Mouse (Mus musculus): Measurements from ENCODE around the gene Fads3.

Gene Fads3

GRCm38 (mm10) chr19:10019214-10019760, 22.1 kb upstream of the Fads3 start:
- DNase-seq (ENCODE audit: extremely low spot score, low read depth, low spot score): no peak

- DNase-seq (ENCODE audit: extremely low spot score, low read depth, low spot score): no peak
These were observed 19.4 kb upstream of the Fads3 start for GRCm38 (mm10) chr19:10021981-10022380.

- DNase-seq (ENCODE audit: extremely low spot score, low read depth, low spot score): no peak
These were observed 18.7 kb upstream of the Fads3 start for GRCm38 (mm10) chr19:10022414-10023303.

- no peak for DNase-seq (ENCODE audit: extremely low spot score, low read depth, low spot score)
These were observed 18.0 kb upstream of the Fads3 start for GRCm38 (mm10) chr19:10023304-10023758.

GRCm38 (mm10) chr19:10025169-10025875, 16.0 kb upstream of the Fads3 start:
- no peak for DNase-seq (ENCODE audit: extremely low spot score, low read depth, low spot score)

- no peak for DNase-seq (ENCODE audit: extremely low spot score, low read depth, low spot score)
These were observed 11.6 kb upstream of the Fads3 start for GRCm38 (mm10) chr19:10029746-10030145.

- no peak for DNase-seq (ENCODE audit: extremely low spot score, low read depth, low spot score)
These were observed 8.0 kb upstream of the Fads3 start for GRCm38 (mm10) chr19:10033211-10033973.

GRCm38 (mm10) chr19:10034356-10034755, 7.0 kb upstream of the Fads3 start:
- no peak for DNase-seq (ENCODE audit: extremely low spot score, low read depth, low spot score)

- DNase-seq (ENCODE audit: extremely low spot score, low read depth, low spot score): no peak
These were observed 6.5 kb upstream of the Fads3 start for GRCm38 (mm10) chr19:10034785-10035447.

- DNase-seq (ENCODE audit: extremely low spot score, low read depth, low spot score): no peak
These were observed 3.8 kb upstream of the Fads3 start for GRCm38 (mm10) chr19:10037534-10037933.

GRCm38 (mm10) chr19:10038364-10038763, 3.0 kb upstream of the Fads3 start:
- no peak for DNase-seq (ENCODE audit: extremely low spot score, low read depth, low spot score)

GRCm38 (mm10) chr19:10038910-10039309, 2.5 kb upstream of the Fads3 start:
- DNase-seq (ENCODE audit: extremely low spot score, low read depth, low spot score): no peak

- no peak for DNase-seq (ENCODE audit: extremely low spot score, low read depth, low spot score)
These were observed 1.8 kb upstream of the Fads3 start for GRCm38 (mm10) chr19:10039615-10040014.

- DNase-seq (ENCODE audit: extremely low spot score, low read depth, low spot score): no peak
These were observed 442 bp upstream of the Fads3 start for GRCm38 (mm10) chr19:10040866-10041387.

GRCm38 (mm10) chr19:10042232-10042631, 863 bp downstream of the Fads3 start:
- no peak for DNase-seq (ENCODE audit: extremely low spot score, low read depth, low spot score)

GRCm38 (mm10) chr19:10042816-10043215, 1.4 kb downstream of the Fads3 start:
- no peak for DNase-seq (ENCODE audit: extremely low spot score, low read depth, low spot score)

GRCm38 (mm10) chr19:10043643-10044042, 2.3 kb downstream of the Fads3 start:
- DNase-seq (ENCODE audit: extremely low spot score, low read depth, low spot score): no peak

- DNase-seq (ENCODE audit: extremely low spot score, low read depth, low spot score): no peak
These were observed 4.3 kb downstream of the Fads3 start for GRCm38 (mm10) chr19:10045707-10046106.

- DNase-seq (ENCODE audit: extremely low spot score, low read depth, low spot score): no peak
These were observed 5.0 kb downstream of the Fads3 start for GRCm38 (mm10) chr19:10046346-10046745.

- DNase-seq (ENCODE audit: extremely low spot score, low read depth, low spot score): no peak
These were observed 5.6 kb downstream of the Fads3 start for GRCm38 (mm10) chr19:10046983-10047382.

Measured in hindlimb bud, embryonic 11.5 days (tissue).